37 mouse cellular contexts compared by ENCODE assay signal in genomic region chr1:80504081-80504480, GRCm38 (mm10). TPM values are rescaled to one million over a fixed set of nuclear protein-coding genes. Genes with fewer than 3 reads are reported as not detected.
"Had no signal": no experiment of that assay in that cellular context is flagged by ENCODE, and none has a peak within 500 bp of the region (broad histone marks: within the 10 kb centered on the region; RNA-seq: fewer than 3 reads in every experiment).

No protein-coding gene starts in this region.

- DNase-seq: left cerebral cortex, postnatal 4 days; liver; liver, embryonic 13.5 days; liver, postnatal 0 days; lung, adult 18-20 months; lung, adult 2 months; lung, postnatal 14 days; lung, postnatal 4 days; midbrain, embryonic 14.5 days had no signal

- ATAC-seq: liver, embryonic 12.5 days; liver, postnatal 0 days; lung, postnatal 0 days; midbrain, embryonic 13.5 days; midbrain, embryonic 15.5 days; midbrain, embryonic 16.5 days had no signal

- H3K27ac ChIP-seq: limb, embryonic 10.5 days; limb, embryonic 12.5 days; limb, embryonic 13.5 days; limb, embryonic 15.5 days; liver, embryonic 12.5 days; liver, embryonic 13.5 days; liver, embryonic 14.5 days; liver, embryonic 15.5 days; lung, embryonic 15.5 days; macrophage; midbrain, embryonic 10.5 days; midbrain, embryonic 12.5 days; midbrain, embryonic 13.5 days; midbrain, embryonic 15.5 days; neural tube, embryonic 12.5 days had no signal

- H3K36me3 ChIP-seq: limb, embryonic 10.5 days; limb, embryonic 12.5 days; liver, embryonic 12.5 days; lung, embryonic 15.5 days; midbrain, embryonic 10.5 days; midbrain, embryonic 12.5 days; midbrain, embryonic 13.5 days; midbrain, embryonic 15.5 days; neural tube, embryonic 12.5 days had no signal

- H3K4me3 ChIP-seq: limb, embryonic 10.5 days; limb, embryonic 12.5 days; limb, embryonic 13.5 days; limb, embryonic 15.5 days; liver, embryonic 12.5 days; liver, embryonic 13.5 days; liver, embryonic 15.5 days; lung, embryonic 15.5 days; megakaryocyte, embryonic 14.5 days; midbrain, embryonic 10.5 days; midbrain, embryonic 12.5 days; midbrain, embryonic 13.5 days; midbrain, embryonic 15.5 days; myocyte; neural tube, embryonic 12.5 days had no signal

- H3K4me2 ChIP-seq: limb, embryonic 12.5 days; limb, embryonic 13.5 days; limb, embryonic 15.5 days; liver, embryonic 11.5 days; liver, embryonic 12.5 days; liver, embryonic 13.5 days; liver, embryonic 15.5 days; lung, embryonic 14.5 days; lung, embryonic 15.5 days; midbrain, embryonic 11.5 days; midbrain, embryonic 12.5 days; midbrain, embryonic 13.5 days; midbrain, embryonic 15.5 days; neural tube, embryonic 12.5 days had no signal

- H3K9me3 ChIP-seq: limb, embryonic 10.5 days; limb, embryonic 12.5 days; limb, embryonic 13.5 days; limb, embryonic 15.5 days; liver, embryonic 12.5 days; liver, embryonic 13.5 days; liver, embryonic 15.5 days; lung, embryonic 15.5 days; midbrain, embryonic 10.5 days; midbrain, embryonic 12.5 days; midbrain, embryonic 13.5 days; midbrain, embryonic 15.5 days; neural tube, embryonic 12.5 days had no signal

- H3K9ac ChIP-seq: limb, embryonic 12.5 days; limb, embryonic 13.5 days; limb, embryonic 15.5 days; liver, embryonic 12.5 days; liver, embryonic 13.5 days; liver, embryonic 14.5 days; liver, embryonic 15.5 days; liver, postnatal 0 days; lung, embryonic 14.5 days; lung, embryonic 15.5 days; midbrain, embryonic 12.5 days; midbrain, embryonic 13.5 days; midbrain, embryonic 15.5 days; neural tube, embryonic 12.5 days had no signal

- H3K4me1 ChIP-seq: limb, embryonic 10.5 days; limb, embryonic 12.5 days; limb, embryonic 13.5 days; limb, embryonic 15.5 days; liver, embryonic 12.5 days; liver, embryonic 13.5 days; liver, embryonic 15.5 days; lung, embryonic 15.5 days; megakaryocyte, embryonic 14.5 days; midbrain, embryonic 10.5 days; midbrain, embryonic 12.5 days; midbrain, embryonic 13.5 days; midbrain, embryonic 15.5 days; neural tube, embryonic 12.5 days had no signal

- H3K27me3 ChIP-seq: limb, embryonic 12.5 days; limb, embryonic 13.5 days; limb, embryonic 15.5 days; liver, embryonic 12.5 days; liver, embryonic 13.5 days; liver, embryonic 15.5 days; lung, embryonic 15.5 days; megakaryocyte, embryonic 14.5 days; midbrain, embryonic 12.5 days; midbrain, embryonic 13.5 days; midbrain, embryonic 15.5 days; neural tube, embryonic 12.5 days had no signal

RNA-seq across cellular contexts. Expression of gene Gm45261, which starts 42.8 kb away (rescaled TPM):
- polyA plus RNA-seq: limb, embryonic 10.5 days; limb, embryonic 11.5 days; limb, embryonic 12.5 days; limb, embryonic 13.5 days; limb, embryonic 14.5 days; limb, embryonic 15.5 days; liver, adult 2 months; liver, embryonic 11.5 days; liver, embryonic 12.5 days; liver, embryonic 13.5 days; liver, embryonic 14.5 days; liver, embryonic 15.5 days; liver, embryonic 16.5 days; liver, postnatal 0 days; lung, adult 2 months; lung, embryonic 14.5 days; lung, embryonic 15.5 days; lung, embryonic 16.5 days; lung, postnatal 0 days; macrophage; midbrain, embryonic 10.5 days; midbrain, embryonic 11.5 days; midbrain, embryonic 12.5 days; midbrain, embryonic 13.5 days; midbrain, embryonic 14.5 days; midbrain, embryonic 15.5 days; midbrain, embryonic 16.5 days; midbrain, postnatal 0 days; myocyte; neural tube, embryonic 11.5 days; neural tube, embryonic 12.5 days had no signal
